Mouse (Mus musculus) hindlimb bud, embryonic 11.5 days (tissue): ENCODE results near the gene Zfp810.

Experiments
- DNase-seq: peaks from one replicate; pipeline ENCODE4 v3.0.0-alpha.2; 2012; ENCODE audit warnings: low read depth, low spot score; ENCODE audit errors: extremely low spot score

Gene Zfp810

DNA sequence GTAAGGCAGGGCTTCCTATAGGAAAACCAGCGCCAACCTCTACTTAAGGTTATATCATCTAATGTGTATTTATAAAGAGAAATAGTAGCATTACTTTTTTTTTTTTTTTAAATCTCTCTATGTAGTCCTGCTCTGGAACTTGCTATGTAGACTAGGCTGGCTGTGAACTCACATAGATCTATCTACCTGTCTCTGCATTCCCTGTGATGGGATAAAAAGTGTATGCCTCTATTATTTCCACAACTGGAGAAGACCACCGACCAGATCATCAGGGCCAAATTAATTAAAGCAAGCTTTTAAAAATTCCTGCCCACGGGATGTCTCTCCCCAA, 47.4 kb downstream of the Zfp810 start:
- DNase-seq: no peak

DNA sequence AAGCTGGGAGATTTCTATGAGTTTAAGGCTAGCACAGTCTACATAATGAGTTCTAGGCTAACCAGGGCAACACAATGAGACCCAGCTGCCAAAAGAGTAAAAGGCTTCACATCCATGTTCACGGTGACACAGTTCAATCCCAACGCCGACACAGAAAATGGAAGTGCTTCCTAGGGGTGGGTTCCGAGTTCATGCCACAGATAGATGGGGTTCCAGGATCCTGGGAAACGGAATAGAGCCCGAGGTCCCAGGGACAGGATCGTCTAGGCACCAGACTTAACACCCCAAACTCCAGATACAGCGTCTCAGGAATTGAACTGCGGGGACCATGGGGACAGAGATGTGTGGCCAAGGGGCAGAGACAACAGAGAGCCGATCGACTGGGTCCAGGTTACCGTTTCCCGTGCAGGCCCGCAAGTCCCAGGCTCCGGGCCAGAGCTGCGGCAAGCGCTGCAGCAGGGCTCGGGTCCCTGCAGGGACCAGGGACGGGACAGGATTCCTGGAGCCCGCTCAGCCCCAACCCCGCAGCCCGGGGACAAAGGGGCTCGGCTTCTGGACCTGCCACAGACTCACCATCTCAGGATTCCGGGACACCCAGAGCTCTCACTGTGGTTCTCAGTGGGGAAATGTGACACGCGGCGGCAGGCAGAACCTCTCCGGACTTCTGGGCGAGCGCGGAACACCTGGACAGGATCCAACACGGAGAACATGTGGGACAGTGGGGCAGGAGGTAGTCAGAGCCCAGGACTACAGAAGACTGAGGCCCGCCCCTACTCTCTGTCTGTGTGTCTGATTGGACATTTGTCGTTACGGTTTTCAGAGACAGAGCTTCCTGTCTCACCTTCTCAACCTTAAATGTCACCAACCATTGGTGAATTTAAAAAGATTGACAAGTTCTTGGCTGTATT, 48.0 kb downstream of the Zfp810 start, which contains the start of gene Zfp599:
Gene Zfp599, minus strand, starts transcription at position 712 of the 908 bp plus-strand sequence.
- peak; percentile 35 for DNase-seq

DNA sequence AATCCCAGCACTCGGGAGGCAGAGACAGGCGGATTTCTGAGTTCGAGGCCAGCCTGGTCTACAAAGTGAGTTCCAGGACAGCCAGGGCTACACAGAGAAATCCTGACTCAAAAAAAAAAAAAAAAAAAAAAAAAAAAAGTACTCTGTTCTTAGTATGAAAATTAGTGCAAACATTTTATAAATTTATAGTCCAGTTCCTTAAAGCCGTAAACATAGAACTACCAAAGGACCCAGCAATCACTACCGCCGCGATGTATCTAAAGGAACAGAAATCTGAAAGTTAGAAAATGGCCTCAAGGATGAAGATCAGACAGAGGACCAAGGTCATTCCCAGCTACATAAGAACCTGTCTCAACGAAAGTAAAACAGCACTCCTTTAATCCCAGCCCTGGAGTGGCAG, 48.7 kb downstream of the Zfp810 start:
- no peak for DNase-seq

DNA sequence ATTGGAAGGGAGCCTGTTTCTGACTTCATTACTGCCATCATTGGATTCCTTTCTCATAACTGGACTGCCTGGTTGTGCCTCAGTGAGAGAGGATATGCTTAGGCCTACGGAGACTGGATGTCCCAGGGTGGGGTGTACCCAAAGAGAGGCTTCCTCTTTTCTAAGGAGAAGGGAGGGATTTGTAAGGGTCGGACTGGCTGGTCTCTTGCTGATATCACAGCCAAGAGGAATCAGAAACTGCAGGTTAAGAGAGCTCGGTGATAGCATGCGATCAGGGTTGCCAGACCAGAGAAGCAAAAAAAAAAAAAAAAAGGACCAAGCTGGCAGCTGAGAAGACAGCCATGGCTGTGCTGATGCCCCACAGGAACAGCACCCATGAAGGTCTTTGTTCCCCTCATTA, 50.9 kb downstream of the Zfp810 start:
- no peak for DNase-seq

DNA sequence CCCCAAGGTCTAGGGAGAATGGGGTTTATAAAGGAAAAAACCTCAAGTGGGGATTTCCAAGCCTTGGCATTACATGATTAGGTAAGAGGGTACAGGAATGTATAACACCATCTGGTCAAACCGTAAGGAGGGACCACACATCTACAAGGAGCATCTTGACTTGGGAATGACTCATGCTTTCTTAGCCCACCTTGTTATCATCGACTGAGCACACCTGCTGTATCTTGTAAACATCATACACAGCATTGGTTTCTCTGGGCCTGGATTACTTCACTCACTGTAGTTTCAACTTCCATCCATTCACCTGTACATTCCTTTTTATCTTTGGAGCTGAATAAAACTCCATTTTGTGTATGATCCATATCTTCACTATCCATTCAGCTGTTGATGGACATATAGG, 63.2 kb downstream of the Zfp810 start:
- DNase-seq: no peak

DNA sequence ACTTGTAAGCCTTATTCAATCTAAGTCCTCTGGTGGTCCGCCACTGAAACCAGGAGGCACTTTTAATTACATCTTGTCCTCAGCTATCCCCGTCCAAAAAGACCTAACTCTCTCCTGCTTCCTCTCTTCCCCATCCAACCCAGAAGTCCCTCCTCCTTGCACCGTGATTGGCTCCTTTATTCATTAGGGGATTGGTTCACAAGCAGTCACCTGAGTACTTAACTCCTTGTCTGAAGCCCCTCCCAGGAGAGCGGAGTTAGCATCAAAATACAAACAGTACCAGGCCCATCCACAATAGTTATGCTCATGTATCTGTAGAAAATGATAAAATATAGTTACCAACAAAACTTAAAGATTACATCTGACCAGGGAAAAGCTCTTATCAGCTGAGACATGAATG, 67.4 kb downstream of the Zfp810 start:
- no peak for DNase-seq

DNA sequence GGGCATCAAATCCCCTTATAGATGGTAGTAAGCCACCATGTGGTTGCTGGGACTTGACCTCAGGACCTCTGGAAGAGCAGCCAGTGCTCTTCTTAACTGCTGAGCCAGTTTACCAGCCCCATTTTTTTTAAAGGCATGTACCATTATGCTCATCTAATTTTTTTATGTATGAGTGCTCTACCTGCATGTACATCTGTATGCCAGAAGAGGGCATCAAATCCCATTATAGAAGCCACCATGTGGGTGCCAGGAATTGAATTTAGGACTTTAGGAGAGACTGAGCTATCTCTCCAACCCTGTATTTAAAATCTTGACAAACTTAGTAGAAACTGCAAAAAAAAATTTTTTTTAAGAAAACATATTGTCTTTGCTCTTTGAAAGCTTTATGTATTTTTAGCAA, 76.9 kb downstream of the Zfp810 start:
- DNase-seq: no peak

DNA sequence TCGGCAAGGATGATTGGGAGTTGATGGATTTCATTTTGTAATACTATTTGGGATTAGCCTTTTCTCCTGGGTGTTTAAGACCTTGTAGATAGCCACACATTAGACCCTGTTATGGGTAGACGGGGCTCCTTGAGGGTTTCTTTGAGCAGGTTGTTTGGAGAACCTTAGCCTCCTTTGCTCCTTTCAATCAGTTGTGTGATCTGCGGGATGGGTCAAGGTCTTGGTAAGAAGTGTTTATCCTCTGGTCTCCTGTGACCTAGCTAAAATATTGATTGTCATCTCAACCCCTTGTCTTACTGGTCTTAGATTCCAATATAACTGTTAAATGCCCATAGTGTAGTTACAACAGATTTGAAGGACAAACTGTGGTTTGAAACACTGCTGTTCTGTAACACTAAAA, 77.4 kb downstream of the Zfp810 start:
- DNase-seq: no peak

DNA sequence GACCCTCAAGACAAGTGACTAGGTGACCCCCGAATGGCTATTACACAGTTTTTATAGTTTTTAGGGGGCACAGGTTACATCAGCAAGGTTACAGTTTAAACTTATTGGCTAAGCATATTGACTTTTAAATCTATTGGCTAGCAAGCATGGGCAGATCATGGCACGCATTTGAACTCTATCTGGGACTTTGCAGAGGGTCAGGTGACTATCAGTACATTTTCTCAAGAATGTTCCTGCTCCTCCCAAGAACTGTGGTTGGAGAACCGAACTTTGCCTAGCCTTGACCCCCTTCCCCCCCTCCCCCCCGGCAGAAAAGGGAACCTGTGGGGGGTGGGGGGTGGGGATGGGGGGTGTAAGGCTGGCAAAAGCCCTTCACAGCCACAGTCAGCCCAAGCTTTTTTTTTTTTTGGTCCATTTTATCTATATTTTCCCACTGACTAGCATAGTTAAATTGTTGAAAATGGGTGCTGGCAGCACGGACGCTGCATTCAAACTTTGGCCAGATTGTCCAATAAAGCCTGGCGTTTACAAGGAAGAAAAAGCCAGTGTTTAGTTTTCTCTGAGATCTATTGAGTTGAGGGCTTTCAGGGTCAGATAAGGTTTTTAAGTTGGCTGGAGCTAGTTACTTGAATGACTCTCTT, 77.9 kb downstream of the Zfp810 start:
- no peak for DNase-seq

DNA sequence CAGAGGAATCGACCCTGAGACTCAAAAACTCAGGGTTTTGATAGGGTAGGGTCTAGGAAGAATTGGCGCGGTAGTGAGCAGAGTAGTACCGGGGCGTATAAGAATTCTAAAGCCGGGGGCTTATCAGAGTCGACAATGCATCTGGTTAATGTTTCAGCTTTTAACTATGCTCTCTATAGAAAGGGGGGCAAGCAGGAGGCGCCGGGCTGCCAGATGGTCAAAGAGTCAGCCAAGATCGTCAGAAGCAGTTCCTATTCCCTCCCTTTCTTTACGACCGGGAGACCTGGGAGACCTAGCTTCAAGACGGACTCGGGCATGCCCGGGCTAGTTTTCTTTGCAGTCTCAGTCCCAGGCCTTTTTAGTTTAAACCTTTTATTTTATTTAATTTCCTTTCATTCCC, 80.6 kb downstream of the Zfp810 start:
- no peak for DNase-seq
